Mouse (Mus musculus): ENCODE data around the gene Tox4.

Gene Tox4

DNA sequence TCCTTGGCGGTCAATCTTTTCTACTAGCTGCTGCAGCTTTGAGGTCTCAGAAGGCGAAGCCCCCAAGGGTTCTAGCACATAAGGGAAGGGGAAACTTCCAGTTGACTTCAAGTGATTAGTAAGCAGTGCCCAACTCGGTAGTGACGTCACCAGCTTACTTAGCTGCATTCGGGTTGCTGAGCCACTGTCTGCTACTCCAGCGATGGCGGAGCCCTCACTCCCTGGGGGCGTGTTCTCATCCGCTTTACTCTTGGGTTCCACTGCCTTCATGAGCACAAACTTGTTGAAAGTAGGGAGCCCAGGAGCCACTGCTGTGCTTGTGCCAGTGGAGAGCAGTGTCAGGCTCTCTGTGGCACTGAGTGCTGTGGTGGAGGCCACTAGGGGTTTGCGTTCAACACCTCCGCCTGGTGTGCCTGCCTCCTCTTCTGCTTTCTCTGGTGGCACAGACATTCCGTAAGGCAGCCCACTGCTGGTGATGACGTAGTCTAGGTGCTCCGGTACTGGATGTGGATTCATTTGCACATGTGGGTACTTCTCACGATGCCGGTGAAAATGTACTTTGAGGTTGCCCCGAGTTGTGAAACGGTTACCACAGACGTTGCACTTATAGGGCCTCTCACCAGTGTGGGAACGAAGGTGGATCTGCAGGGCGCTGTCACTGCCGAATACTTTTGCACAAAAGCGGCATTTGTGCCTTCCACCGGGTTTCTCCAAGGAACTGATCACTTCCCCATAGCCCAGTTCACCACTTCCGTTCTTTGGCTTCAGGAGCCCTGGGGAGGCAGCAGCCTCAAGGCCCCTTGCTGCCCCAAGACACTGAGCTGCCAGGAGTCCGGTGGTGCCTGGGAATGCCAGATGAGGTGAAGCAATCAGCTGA is 35.2 kb downstream of the Tox4 start:
- no peak for DNase-seq (ENCODE audit: low read depth, low spot score)

- no peak for DNase-seq (ENCODE audit: low read depth, low spot score)
Measured at GRCm38 (mm10) chr14:52314808-52315150, 35.8 kb downstream of the Tox4 start.

- DNase-seq (ENCODE audit: low read depth, low spot score), result no peak
Measured at GRCm38 (mm10) chr14:52315283-52315780, 36.4 kb downstream of the Tox4 start.

- DNase-seq (ENCODE audit: low read depth, low spot score), result peak; percentile 82
Measured at GRCm38 (mm10) chr14:52315792-52316440, 37.0 kb downstream of the Tox4 start.

DNA sequence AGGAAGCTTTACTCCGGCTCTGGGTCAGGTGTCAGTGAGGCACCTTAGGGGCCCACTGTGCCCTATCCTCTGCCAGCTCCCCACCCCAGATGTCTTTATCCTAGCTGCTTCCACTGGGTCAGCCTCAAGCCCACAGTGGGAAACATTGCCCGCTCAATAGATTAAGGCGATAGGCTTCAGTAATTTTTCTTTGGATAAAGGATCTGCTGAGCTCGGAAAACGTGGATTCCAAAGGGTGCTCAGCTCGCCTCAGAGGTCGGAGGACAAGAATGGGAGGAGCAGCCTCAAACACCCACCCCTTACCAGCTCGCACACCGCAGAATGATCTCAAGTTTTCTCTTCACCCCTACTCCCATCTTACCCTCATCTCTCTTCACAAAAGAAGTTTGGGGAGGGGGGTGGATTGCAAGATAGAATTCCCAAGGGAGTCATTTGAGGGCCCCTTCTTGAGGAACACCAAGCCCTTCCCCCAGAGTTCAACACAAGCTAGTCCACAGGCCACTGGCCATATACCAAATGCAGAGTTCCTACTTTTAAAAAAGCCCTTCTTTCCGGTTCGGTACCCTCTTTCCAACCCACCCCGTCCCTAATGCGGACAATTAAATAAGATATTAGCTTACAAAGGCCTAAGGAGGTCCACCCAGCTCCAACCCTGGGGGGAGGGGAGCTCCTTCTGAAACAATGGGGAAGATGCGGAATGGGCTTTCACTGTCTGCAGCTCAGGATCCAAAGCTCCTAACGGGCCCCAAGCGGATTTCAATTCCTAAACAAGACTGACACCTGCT is 37.7 kb downstream of the Tox4 start:
- peak; percentile 30 for DNase-seq (ENCODE audit: low read depth, low spot score)

- DNase-seq (ENCODE audit: low read depth, low spot score), result no peak
Measured at GRCm38 (mm10) chr14:52319361-52319760, 40.4 kb downstream of the Tox4 start.

- no peak for DNase-seq (ENCODE audit: low read depth, low spot score)
Measured at GRCm38 (mm10) chr14:52325890-52326289, 46.9 kb downstream of the Tox4 start.

GRCm38 (mm10) chr14:52327375-52327901 is 48.5 kb downstream of the Tox4 start:
- DNase-seq (ENCODE audit: low read depth, low spot score), result no peak

DNA sequence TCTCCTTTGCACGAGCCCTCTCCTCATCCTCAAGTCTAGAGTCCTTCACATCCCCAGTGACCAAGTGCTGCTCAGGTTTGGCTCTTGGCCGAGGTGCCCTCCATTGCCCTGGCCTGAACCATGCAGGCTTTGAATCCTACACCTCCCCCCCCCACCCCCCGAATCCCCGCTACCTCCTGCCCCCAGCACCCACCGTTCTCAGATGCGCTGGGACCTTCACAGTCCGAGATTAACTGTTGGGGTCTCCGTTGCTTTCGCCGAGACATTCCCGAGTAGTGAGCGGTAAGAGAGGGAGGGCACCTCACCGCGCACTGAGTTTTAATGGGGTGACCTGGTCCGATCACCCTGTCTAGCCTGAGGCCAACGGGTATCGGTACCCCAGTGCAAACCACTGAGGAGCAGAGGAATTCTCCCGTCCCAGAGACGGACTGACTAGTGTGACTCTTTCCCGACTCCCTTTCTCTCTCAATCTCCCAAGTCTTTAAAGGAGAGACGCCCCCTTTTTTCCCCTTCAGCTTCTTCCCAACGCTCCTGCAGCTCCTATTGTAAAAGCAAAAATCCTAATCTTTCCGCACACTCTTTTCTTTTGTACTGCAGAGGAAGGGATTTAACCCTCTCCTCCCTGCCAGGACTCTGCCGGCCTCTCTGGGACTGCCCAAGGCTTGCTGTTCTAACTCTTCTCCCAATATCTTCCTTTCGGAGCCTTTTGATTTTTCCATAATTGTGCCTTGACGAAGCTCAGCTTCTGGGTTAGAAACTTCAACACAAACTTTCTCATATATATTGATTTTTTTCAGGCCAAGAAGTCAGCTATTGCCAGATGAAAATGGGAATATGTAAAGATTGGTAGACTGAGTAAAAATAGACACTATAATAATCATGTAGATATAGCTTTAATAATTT is 49.2 kb downstream of the Tox4 start, which contains the start of gene Sall2:
Gene Sall2 (minus strand): TSS at position 853 of the 903 bp plus-strand sequence.
- DNase-seq (ENCODE audit: low read depth, low spot score), result no peak

DNA sequence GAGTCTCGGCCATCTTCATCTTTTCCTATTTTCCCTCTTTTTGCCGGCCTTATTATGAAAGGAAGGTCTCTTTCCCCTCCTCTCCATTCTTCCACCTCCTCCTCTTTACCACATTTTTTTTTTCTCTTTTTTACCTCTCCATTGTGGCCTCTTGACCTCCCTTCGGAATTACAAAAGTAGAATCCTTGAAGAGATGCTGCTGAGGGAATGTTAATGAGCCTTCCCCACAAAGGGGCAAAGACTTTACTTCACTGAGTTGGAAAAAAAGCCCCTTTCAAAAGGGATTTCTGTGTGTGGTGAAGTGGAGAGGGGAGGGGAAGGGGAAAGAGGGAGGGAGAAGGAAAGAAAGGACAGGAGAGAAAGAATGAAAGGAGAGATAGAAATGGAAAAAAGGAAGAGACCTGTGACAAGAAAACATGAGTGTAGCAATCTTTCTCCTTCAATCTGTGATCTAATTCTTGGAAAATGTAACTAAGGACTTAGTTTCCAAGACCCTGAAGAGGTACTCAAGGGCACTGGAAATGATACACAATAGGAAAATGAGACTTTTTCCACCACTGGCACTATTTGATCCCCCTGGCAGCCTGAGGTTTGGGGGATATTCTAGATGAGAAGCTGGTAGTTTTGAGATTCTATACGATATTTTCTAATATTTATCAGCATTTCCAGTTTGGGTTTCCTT is 52.3 kb downstream of the Tox4 start:
- DNase-seq (ENCODE audit: low read depth, low spot score), result no peak

DNA sequence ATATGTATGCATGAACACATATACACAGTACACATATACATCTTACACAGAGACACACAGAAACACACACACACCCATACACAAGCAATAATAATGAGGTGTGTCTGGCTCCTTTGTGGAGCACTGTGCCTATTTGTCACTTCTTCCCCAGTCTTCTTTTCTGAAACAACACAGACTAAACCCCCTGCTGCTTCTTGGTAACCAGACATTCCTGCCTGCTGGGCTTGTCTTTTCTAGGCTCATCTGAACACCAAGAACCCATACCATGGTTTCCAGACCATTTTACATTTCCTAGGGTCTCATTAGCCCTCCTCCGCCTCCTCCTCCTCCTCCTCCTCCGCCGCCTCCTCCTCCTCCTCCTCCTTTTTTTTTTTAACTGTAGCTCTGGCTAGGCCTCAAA is 53.2 kb downstream of the Tox4 start:
- no peak for DNase-seq (ENCODE audit: low read depth, low spot score)

GRCm38 (mm10) chr14:52338751-52339511 is 60.0 kb downstream of the Tox4 start:
- DNase-seq (ENCODE audit: low read depth, low spot score), result peak; percentile 71

GRCm38 (mm10) chr14:52339512-52339852 is 60.5 kb downstream of the Tox4 start:
- DNase-seq (ENCODE audit: low read depth, low spot score), result no peak
